Mouse (Mus musculus) adrenal gland, postnatal 25 days (tissue): ENCODE data around the gene Dpp4. TPM values are rescaled to one million over a fixed set of nuclear protein-coding genes. Genes with fewer than 3 reads are reported as not detected.

Experiments
- DNase-seq: peaks from one replicate; pipeline ENCODE4 v3.0.0; 2021; ENCODE audit warnings: mixed read lengths
- long read RNA-seq: library from polyadenylated mRNA; stranded (forward); transcript quantifications from one replicate; pipeline ENCODE4 v2.0.0, GENCODE M21; 2021
- total RNA-seq: library from RNA; stranded (reverse); gene quantifications from 2 replicates; pipeline ENCODE4 v1.2.3, GENCODE M21; 2021

The Dpp4 gene
- total RNA-seq: 0.70 and 2.9 TPM in 2 replicates
- long read RNA-seq, full-length matches to known transcripts: 48 of 64 reads
- long read RNA-seq, partial matches to known transcripts: 9 of 64 reads
- long read RNA-seq, other reads (novel, unspliced or antisense): 7 of 64 reads

DNA sequence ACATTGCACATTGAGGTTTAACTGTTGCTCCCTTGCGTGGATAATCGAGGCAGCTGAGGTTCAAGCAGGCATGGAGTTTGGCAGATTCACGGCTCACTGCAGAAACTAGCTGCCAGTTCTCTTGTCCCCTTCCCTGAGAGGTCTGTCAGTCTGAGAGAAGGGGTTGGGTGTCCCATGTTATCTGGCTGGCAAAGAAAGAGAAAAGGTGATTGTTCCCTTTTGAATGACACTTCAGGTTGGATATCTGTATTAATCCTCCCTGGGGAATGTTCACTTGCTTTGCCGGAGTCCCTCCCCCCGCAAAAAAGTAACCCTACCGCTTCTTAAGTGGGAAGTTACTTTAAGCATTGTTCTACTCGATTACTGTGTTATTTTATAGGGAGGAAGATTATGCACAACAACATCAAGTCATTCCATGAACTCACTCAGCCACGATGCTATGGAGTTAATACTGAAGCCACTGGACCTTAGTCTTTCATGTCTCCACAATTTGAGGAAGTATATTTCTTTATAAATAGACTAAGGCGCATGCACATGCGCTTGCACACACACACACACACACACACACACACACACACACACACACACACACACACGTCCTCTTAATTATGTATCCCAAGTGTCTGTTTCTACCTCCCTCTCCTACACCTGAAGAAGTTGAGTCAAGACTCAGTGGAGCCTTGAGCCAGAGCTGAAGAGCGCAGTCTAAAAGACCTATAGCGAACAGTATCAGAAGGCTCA is at the start of gene Dpp4:
Gene Dpp4, minus strand, starts transcription at position 151 of the 741 bp plus-strand sequence.
- DNase-seq: no peak

DNA sequence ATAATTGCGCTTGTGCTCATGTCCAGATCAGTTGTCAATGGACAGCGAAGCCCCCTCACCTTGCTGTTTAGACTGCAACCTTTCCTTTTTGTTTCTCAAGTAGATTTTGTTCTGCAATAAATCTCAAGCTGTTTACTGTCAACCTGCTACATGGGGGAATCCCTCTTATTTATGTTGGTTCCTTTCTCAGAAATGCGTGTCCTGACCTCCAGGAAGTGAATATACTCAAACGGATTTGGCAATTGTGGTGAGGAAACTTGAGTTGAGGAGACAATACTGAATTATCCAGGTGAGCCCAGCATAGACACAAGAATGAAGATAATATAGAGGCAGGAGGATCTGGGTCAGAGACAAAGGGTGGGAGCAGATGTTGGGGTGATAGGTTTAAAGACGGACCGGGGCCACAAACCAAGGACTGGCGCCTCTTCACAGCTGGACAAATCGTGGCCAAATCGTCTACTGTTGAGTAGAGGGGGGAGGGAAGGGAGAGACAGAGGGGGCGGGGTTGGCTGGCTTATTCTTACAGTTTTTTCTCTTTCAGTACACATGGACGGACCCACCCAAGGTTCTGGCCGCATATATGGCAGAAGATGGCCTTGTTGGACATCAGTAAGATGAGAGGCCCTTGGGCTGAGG is 48.9 kb upstream of the Dpp4 start:
- DNase-seq: no peak

DNA sequence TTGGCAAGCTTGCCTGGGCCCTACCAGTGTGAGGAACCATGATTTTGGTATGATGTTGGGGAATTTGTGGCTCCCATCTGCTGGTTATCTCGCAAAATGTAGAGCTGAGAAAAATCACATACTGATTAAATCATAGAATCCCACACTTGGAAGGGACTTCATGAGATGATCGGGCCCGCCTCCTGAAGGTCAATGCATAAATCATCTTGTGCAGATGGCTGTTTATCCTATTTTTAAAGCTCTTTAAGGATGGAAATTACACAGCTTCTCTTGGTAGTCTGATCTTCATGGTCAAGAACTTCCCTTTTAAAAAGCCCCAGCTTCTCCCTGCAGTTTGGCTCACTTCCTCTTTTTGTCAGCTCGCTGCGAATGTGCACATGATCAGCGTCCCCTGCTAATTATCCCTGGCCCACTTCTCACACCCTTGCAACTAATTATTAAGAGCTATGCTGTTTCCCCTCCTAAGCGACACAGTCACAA is 48.2 kb upstream of the Dpp4 start:
- no peak for DNase-seq

DNA sequence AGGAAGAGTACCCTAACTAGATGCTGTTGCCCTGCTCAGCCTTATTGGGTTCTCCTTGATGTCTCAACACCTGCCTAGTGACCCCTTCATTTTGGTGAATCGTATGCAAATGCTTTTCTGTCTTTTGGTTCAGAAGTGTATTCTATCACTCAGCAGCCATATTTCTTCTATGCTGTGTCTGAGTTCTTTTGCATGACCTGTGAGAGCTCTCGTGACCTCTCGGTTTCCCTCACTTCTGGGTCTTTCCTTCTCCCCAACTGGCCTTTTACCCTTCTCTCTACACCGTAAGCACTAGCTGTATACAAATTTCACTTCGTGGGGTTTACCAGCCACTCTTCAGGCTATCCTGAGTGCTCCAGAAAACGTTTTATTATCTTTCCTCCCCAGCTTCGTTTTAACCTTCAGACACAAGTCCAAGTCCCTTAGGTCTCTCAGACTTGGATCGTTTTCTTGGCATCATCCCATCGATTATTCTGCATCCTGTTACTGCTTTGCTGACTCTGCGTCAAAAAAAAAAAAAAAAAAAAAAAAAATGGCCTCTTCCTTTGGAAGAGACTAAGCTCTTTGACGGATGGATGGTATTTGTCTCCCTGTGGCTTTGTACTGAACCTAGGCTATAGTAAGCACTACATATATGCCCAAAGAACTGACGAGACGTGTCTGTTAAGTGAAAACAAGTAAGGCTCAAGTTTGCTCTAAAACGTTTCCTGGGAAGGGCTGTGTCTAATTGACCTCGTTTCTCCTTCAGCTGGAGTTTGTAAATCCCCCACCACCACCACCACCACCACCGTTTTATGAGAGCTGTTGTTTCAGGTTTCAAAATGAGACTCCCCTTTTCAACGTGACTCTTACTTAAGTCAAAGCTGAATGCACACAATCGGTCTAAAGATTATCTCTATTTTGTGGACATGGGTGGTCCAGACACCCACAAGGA is 47.5 kb upstream of the Dpp4 start:
- no peak for DNase-seq

DNA sequence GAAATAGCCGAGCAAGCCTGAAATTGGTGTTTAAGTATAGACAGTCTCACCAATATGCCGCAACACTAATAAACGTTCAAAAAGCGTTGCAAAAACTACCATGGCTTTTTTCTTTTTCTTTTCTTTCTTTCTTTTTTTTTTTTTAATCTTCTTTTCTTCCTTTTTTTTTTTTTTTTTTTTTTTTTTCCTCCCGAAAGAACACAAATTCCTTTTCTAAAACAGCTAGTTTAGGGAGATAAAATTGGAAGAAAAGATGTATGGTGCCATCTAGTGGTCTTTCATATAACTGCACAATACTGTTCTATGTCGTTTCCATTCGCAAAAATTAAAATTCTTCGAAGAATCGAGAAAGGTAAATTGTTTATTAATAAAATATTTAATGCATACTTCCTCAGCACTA is 46.0 kb upstream of the Dpp4 start:
- no peak for DNase-seq

DNA sequence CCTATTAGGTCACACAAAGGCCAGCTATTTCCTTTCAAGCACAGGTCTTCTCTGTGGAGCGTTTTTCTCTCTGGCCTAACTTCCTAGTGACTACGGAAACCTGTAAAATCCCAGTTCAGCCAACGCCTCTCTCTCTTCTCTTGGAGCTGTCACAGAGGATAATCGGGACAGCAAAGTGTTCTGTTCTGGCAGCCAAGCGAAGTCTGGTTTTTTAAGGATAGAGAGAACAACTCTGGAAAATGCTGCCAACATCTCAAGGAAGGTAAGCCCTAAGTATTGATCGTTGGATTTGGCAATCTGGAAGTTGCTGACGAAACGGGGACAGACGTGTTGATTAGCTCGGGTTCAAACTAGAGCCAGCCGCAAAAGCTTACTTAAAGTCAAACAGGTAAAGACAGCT is 43.0 kb upstream of the Dpp4 start:
- no peak for DNase-seq

DNA sequence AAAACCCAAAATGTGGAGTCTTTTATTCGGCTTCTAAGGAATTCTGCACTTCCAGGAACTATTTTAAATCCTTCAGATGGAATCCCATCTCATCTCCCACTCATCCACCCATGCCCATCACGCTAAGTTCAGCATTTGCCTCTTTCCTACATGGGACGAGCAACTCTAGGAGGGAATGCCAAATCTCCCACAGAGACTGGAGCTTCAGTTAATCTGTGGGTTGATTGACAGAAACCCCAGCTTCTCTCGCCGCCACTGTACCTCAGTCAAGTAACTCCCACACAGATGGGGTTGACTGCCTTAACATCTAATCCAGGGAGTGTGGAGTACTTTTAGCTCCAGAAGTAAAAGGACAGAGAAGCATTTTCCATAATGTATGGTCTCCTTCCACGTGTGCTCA is 42.0 kb upstream of the Dpp4 start:
- DNase-seq: no peak

DNA sequence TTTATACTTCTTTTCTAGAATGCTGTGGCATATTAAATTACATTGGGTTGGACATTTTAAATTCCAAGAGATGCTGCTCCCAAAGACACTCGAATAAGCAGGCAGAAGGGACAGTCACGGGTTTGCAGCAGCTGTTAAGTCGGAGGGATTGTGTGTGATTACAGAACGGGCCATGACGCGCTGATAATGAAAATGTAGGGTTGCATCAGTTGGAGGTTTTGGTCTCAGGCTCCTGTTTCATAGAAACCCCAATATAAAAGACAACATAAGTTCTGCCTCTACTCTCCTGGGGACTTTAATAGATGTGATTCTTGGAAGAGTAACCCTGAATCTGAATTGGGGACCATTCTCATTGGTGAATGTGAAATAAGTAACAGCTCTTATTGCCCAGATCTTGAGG is 38.3 kb upstream of the Dpp4 start:
- no peak for DNase-seq

DNA sequence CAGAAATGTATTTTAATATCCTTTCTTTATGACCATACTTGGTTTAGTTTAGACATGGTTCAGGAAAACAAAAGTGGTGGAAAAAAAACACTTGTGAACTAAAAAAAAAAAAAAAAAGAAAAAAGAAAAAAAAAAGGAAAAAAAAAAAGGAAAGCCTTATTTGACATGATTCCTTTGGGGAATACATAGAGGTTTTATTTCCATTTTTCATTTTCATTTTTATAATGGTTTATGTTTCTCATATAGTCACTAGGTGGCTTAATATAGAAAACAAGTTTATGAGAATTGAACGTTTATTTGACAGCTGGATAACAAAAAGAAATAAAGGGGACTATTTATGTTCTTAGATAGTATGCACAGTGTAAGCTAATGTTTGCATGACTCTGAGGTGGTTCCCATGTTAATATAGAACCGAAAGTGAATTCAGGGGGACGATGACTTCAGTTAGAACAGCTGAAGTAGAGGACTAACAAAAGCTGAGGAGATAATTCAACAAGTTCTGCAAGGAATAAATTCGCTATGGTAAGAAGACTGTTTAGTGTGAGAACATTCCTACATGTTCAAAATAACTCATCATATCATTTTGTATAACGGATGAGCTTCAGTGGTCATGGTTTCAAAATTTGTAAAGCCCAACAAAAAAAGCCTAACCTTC is 37.8 kb upstream of the Dpp4 start:
- DNase-seq: no peak

DNA sequence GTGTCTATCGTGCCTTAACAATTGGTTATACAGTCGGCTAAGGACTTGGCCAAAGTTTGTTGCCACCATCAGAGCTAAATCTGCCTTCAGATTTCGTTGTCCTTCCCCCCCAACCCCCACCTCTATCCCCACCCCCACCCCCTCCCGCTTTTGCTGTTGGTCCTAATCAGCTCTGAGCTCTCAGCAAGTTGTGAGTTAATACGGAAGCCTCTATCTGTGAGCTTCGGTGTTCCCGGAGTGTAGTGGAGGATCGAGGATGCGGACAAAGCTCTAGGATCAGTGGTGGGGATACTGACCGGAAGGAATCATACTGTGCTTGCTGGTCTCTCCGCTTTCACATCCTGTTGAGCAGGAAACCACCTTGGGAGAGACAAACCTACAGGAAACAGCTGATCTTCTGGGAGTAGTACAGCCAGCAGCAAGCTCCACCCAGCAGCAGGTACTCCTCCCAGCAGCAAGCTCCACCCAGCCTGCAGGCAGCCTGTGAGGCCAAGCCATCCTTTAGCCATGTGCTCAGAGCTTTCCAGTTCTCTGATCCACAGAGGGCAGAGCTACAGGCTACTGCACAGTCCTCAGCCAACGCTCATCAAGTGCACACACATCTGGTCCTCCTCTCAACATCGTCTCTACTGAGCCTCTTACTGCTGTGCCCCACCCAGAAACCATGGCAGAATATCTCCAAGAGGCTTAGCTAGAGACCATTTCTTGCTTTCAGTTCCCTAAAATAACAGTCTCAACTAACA is 28.9 kb upstream of the Dpp4 start:
- no peak for DNase-seq

DNA sequence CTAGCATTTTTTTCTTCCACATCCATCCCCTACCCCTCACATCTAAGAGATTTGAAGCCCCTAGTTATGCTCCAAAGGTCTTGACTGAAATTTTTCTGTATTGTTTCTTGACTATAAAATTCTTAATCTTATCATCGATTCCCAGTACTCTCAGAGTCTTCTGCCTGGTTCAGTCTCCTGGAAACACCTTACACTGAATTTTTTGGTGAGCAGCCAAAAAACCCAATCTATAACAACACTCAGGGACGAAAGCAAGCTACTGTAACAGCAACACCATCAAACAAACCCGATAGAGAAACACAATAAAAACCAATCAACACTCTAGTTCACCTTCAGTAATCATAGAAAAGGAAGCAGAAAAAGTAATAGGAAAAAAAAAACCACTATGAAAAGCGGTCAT is 28.1 kb upstream of the Dpp4 start:
- DNase-seq: no peak

DNA sequence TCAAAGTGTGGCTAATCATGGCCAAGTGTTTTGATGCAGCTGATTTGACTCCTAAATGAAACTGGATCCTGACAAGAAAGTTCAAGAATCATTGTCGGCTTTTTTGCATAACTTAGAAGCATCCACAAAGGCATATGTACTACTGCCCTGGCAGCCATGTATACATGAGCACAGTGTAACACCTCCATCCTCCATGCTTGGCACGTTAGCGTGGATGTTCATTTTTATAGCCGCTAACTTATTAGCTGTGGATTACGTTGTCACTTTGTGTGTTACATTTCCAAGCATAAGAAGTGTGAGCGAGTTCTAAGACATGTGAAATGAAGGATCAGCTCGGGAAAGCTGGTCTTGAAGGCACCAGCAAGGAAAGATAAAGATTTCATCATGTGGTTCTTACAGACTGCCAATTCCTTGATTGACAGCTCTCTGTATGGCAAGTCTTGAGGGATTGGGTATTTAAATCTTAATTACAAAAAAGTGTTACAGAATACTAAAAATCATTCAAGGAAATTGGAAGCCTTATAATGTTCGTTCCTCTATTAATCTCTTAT is 19.3 kb upstream of the Dpp4 start:
- no peak for DNase-seq

DNA sequence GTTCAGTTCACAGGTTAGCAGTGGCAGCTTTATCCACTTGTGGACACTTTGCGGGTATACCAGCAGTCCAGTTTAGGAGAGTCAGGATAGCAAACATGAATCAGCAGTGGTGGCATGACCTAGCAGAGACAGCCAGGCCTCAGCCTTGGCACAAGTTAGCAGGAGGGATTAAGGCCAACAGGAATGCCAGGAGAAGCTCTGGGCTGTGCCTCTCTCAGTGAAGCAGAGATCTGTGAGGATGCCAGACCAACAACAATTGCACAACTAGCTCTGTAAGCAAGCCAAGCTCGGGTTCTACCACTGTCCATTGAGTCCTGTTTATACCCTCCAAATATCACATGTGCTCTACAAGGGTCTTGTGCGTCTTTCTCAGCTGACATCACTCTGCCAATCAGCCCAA is 13.9 kb upstream of the Dpp4 start:
- DNase-seq: peak; percentile 12

DNA sequence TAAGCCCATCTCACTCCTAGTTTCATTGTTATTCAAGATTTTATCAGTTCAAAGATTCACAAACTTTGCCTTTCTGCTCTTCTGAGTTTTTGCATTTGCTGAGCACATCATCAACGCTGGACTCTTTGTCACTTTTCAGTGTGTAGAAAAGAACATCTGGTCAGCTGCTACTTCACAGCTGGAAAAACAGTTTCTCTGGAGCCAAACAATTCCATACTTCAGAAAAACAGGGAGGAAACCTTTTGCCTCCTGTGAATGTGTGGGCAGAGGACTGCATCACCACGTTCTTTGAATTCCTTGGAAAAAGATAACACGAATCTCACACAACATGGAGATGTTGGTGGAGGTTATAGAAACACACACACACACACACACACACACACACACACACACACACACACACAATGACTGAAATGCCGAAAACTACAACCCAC is 11.3 kb upstream of the Dpp4 start:
- DNase-seq: no peak

DNA sequence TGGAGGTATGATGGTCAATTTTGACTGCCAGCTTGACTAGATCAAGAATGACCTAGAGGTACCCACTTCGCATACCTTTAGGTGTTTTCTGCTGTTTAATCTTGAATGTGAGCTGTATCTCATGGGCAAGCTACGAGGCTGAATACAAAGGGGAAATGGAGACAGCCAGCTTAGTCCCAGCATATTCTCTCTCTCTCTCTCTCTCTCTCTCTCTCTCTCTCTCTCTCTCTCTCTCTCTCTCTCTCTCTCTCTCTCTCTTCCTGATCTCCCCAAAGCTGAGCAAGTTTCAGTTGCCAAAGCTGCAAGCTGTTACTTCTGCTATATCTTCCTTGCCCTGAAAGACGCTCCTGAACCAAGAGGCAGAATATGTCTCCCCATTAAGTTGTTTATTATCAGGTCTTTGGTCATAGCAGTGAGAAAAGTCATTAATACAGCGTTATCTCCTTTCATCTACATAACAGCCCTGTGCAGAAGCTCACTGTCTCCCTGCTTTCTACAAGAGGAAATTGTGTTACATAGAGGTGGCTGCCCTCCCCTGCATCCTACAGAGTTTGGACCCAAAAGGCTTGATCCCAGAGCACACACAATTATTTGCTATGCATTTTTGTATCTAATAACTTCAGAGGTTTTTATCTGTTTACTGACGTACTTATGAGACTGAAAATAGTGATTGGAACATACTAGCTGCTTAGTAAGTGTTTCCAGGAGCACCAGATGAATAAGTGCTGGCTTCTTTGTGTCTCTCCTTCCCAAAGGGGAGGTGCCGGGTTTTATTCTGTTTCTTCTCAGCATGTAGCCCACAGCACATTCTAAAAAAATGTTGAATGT is 10.7 kb upstream of the Dpp4 start:
- DNase-seq: no peak

DNA sequence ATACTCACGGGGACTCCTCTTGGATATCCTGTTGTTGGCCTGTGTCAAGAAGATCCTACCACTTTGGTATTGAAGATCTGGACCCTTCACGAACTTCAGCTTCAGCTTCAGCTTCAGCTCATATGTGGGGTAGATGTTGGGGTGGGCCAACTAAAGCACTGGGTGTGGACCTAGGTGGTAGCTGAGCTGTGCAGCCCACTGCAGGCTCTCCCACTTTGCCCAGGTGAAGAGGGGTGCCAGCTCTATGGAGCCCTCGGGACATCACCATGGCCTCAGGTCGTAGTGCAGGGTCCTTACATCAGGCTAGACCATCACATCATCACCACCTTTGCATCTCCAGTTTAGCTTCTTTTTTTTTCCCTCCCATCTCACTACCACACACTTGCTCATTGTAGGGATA is 9.2 kb upstream of the Dpp4 start:
- DNase-seq: no peak

DNA sequence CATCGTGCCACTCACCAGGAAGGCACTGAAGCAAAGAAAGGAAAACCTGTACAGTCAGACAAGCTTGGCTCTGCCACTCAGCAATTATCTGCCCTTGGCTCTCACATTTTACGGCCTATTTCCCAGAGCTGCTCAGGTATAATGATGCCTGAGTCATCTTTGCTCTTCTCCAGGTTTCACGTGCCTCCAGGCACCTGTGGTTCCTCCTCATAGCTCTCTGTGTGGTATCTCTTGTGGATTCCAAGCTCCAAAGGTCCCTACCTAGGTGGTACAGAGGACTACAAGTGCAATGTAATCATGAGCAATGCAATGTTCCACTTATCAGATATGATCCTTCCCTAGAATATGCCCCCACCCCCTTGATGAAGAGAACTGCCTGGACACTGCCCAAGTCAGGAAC is 8.0 kb upstream of the Dpp4 start:
- no peak for DNase-seq

DNA sequence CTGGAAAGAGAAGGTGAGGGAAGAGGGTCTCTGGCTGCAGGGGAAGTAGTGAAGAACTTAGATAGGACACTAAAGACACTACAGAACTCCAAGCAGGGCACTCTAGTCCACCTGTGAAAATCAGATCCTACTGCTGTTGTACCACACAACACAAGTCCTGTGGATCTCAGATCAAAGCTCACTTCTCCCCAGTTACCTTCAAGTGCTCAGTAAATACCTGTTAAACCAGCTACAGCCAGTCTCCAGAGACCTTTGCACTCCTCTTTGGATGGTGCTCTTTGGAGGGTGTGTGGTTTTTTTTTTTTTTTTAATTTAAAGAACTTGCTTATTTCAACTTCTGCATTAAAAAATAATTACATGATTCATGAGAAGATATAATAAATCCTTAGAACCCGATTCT is 5.2 kb upstream of the Dpp4 start:
- DNase-seq: no peak

DNA sequence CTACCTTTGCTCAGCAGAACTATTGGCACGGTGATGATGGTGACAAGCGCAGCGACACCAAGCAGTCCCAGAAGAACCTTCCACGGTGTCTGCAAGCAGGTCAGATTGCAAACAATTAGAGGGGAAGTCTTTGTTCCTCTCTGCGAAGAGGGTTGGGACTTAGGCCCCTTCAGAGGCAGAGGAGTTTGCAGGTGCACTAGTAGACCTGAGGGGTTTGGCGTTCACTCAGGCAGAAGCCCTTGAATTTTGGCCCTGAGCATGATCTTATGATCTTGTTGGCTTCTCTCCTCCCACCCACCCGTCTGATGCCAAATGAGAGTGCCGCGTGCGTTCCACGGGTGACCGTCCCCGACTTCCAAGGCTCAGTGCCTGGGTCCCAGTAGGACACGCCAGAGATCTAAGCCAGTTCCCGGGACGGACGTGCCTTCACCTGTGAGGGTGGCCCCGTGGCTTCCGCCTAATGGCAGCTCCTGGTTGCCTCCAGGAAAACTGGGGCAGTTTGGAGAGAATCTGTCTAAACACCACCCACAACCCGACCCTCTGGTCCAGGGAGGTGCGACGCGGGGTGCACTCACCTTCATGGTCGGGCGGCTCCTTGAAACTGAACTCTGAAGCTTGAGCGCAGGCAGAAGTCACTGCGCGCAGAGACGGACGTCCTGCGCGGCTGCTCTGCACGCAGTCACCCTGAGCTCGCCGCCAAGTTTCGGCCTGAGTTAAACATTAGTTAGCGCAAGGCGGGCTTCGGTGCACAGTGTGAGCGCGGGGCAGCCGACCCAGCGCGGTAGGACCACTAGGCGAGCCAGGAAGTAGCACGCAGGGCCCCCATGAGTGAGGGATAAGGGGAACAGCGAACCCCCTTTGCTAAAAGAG is 585 bp downstream of the Dpp4 start:
- DNase-seq: peak; percentile 20
